21 mouse cellular contexts compared by ENCODE assay signal in genomic region chr11:115215123-115215522, GRCm38 (mm10). TPM values are rescaled to one million over a fixed set of nuclear protein-coding genes. Genes with fewer than 3 reads are reported as not detected.
DNase-seq lines count a peak whose midpoint lies in the region; ATAC-seq and TF ChIP-seq lines count a peak whose summit lies in the region.
"Had no signal": no experiment of that assay in that cellular context is flagged by ENCODE, and none has a peak within 500 bp of the region (broad histone marks: within the 10 kb centered on the region; RNA-seq: fewer than 3 reads in every experiment).

No protein-coding gene starts in this region.

- peaks cover 49% of the 10 kb centered on the region for H3K4me1 ChIP-seq in heart, embryonic 11.5 days (ENCODE audit: control insufficient read depth, insufficient read depth, low read length)
- H3K4me1 ChIP-seq in kidney, embryonic 15.5 days = peaks cover 39% of the 10 kb centered on the region
- H3K4me1 ChIP-seq in stomach, embryonic 15.5 days = 0 out of 2 replicates have a peak, but pooled peaks cover 11% of the 10 kb centered on the region
- no peaks in the 10 kb centered on the region; the same call in 1 of the 2 replicates for H3K4me1 ChIP-seq in stomach, postnatal 0 days (replicated peaks; ENCODE audit: control insufficient read depth, insufficient read depth)
- H3K4me1 ChIP-seq in intestine, embryonic 16.5 days (ENCODE audit: control insufficient read depth, insufficient read depth, low read length) = peaks cover 13% of the 10 kb centered on the region

- no peak overlapping the region for H3K4me2 ChIP-seq in heart, embryonic 11.5 days
- no peak overlapping the region for H3K4me2 ChIP-seq in kidney, embryonic 15.5 days
- H3K4me2 ChIP-seq in stomach, embryonic 15.5 days = no peak overlapping the region
- H3K4me2 ChIP-seq in stomach, postnatal 0 days (replicated peaks; ENCODE audit: low read depth) = no peak overlapping the region
- H3K4me2 ChIP-seq in intestine, embryonic 16.5 days (ENCODE audit: low read depth, low read length) = no peak overlapping the region
- H3K4me2 ChIP-seq: forebrain, embryonic 12.5 days; liver, embryonic 13.5 days; midbrain, embryonic 13.5 days; neural tube, embryonic 15.5 days had no signal

- ATAC-seq in heart, embryonic 11.5 days (replicated peaks; ENCODE audit: insufficient number of reproducible peaks, low FRiP score, low TSS enrichment) = no peak; the same call in 1 of the 2 replicates
- ATAC-seq in kidney, embryonic 15.5 days (replicated peaks; ENCODE audit: low FRiP score) = peak; percentile 49; the same call in 1 of the 2 replicates
- ATAC-seq in stomach, embryonic 15.5 days (ENCODE audit: insufficient read depth, low FRiP score, low read depth) = 0 out of 2 replicates have a peak, but pooled peaks have one; percentile 37
- no peak for ATAC-seq in stomach, postnatal 0 days (ENCODE audit: low FRiP score, low TSS enrichment)
- no peak for ATAC-seq in intestine, embryonic 16.5 days
- ATAC-seq: hindbrain, embryonic 16.5 days; midbrain, embryonic 13.5 days had no signal

- no peak overlapping the region for H3K4me3 ChIP-seq in heart, embryonic 11.5 days (ENCODE audit: low read depth, low read length)
- no peak overlapping the region for H3K4me3 ChIP-seq in kidney, embryonic 15.5 days (replicated peaks)
- no peak overlapping the region for H3K4me3 ChIP-seq in stomach, embryonic 15.5 days (replicated peaks)
- H3K4me3 ChIP-seq in stomach, postnatal 0 days (ENCODE audit: low read depth, low read length) = no peak overlapping the region
- no peak overlapping the region for H3K4me3 ChIP-seq in intestine, embryonic 16.5 days (ENCODE audit: low read length)
- H3K4me3 ChIP-seq: forebrain, embryonic 12.5 days; left cerebral cortex, adult 2 months; liver, embryonic 13.5 days; midbrain, embryonic 13.5 days; myocyte; neural tube, embryonic 15.5 days had no signal

- TF ChIP-seq CTCF in stomach, postnatal 0 days (IDR thresholded peaks at IDR 0.05; ENCODE audit: low read depth) = no peak

- no peak for TF ChIP-seq EP300 in stomach, postnatal 0 days (optimal IDR thresholded peaks at IDR 0.05)

- intact Hi-C loops in heart, postnatal 10 days (cut with DNase I) = no loop called here

- WGBS in heart, embryonic 11.5 days (ENCODE audit: insufficient replicate concordance) = 34% methylated on average over 5 of the region's 5 CpGs
- WGBS in kidney, embryonic 15.5 days = 33% methylated on average over 5 of the region's 5 CpGs
- 37% methylated on average over 5 of the region's 5 CpGs for WGBS in stomach, embryonic 15.5 days
- 51% methylated on average over 5 of the region's 5 CpGs for WGBS in stomach, postnatal 0 days
- WGBS in intestine, embryonic 16.5 days = 41% methylated on average over 5 of the region's 5 CpGs

- H3K36me3 ChIP-seq in heart, embryonic 11.5 days (ENCODE audit: control insufficient read depth, insufficient read depth, low read length) = no peaks in the 10 kb centered on the region
- H3K36me3 ChIP-seq in kidney, embryonic 15.5 days = no peaks in the 10 kb centered on the region
- no peaks in the 10 kb centered on the region for H3K36me3 ChIP-seq in stomach, embryonic 15.5 days
- no peaks in the 10 kb centered on the region for H3K36me3 ChIP-seq in stomach, postnatal 0 days (ENCODE audit: control insufficient read depth, insufficient read depth, low read length)
- H3K36me3 ChIP-seq in intestine, embryonic 16.5 days (ENCODE audit: control insufficient read depth, insufficient read depth, low read length) = no peaks in the 10 kb centered on the region
- H3K36me3 ChIP-seq: forebrain, embryonic 12.5 days; liver, embryonic 13.5 days; neural tube, embryonic 15.5 days had no signal

- no peaks in the 10 kb centered on the region for H3K9me3 ChIP-seq in heart, embryonic 11.5 days (replicated peaks; ENCODE audit: control insufficient read depth, low read length)
- no peaks in the 10 kb centered on the region for H3K9me3 ChIP-seq in kidney, embryonic 15.5 days (replicated peaks)
- no peaks in the 10 kb centered on the region for H3K9me3 ChIP-seq in stomach, embryonic 15.5 days
- H3K9me3 ChIP-seq in stomach, postnatal 0 days (ENCODE audit: control insufficient read depth, low read length) = no peaks in the 10 kb centered on the region
- H3K9me3 ChIP-seq in intestine, embryonic 16.5 days (ENCODE audit: control insufficient read depth, low read length) = no peaks in the 10 kb centered on the region
- H3K9me3 ChIP-seq: forebrain, embryonic 12.5 days; liver, embryonic 13.5 days; midbrain, embryonic 13.5 days; neural tube, embryonic 15.5 days had no signal

- no peak for DNase-seq in heart, postnatal 10 days
- DNase-seq in kidney, adult 9 months = no peak
- DNase-seq in stomach, postnatal 0 days (ENCODE audit: low spot score) = no peak
- DNase-seq: adrenal gland, postnatal 36 days; cerebellum, postnatal 10 days; gastrocnemius, postnatal 36 days; kidney, postnatal 10 days; liver, embryonic 13.5 days; right cerebral cortex, postnatal 25 days; thymus, postnatal 14 days had no signal

- H3K9ac ChIP-seq in heart, embryonic 11.5 days (ENCODE audit: low read depth, low read length) = no peak overlapping the region
- no peak overlapping the region for H3K9ac ChIP-seq in kidney, embryonic 15.5 days
- H3K9ac ChIP-seq in stomach, embryonic 15.5 days = no peak overlapping the region
- no peak overlapping the region for H3K9ac ChIP-seq in stomach, postnatal 0 days (ENCODE audit: low read length)
- H3K9ac ChIP-seq in intestine, embryonic 16.5 days (ENCODE audit: low read depth, low read length) = no peak overlapping the region
- H3K9ac ChIP-seq: forebrain, embryonic 12.5 days; liver, embryonic 13.5 days; midbrain, embryonic 13.5 days; neural tube, embryonic 15.5 days had no signal

- 0 out of 2 replicates have a peak, but pooled peaks cover 2% of the 10 kb centered on the region for H3K27me3 ChIP-seq in heart, embryonic 11.5 days (ENCODE audit: control insufficient read depth, insufficient read depth, low read length)
- 0 out of 2 replicates have a peak, but pooled peaks cover 3% of the 10 kb centered on the region for H3K27me3 ChIP-seq in kidney, embryonic 15.5 days
- H3K27me3 ChIP-seq in stomach, embryonic 15.5 days (replicated peaks) = 0 out of 2 replicates have a peak, but pooled peaks cover 3% of the 10 kb centered on the region
- no peaks in the 10 kb centered on the region for H3K27me3 ChIP-seq in stomach, postnatal 0 days (ENCODE audit: control insufficient read depth, insufficient read depth, low read length)
- no peaks in the 10 kb centered on the region for H3K27me3 ChIP-seq in intestine, embryonic 16.5 days (replicated peaks; ENCODE audit: control insufficient read depth, insufficient read depth, low read length)
- H3K27me3 ChIP-seq: liver, embryonic 13.5 days; midbrain, embryonic 13.5 days had no signal

- peak overlapping the region; percentile 64 for H3K27ac ChIP-seq in heart, embryonic 11.5 days (ENCODE audit: low read depth, low read length)
- H3K27ac ChIP-seq in kidney, embryonic 15.5 days = no peak overlapping the region
- H3K27ac ChIP-seq in stomach, embryonic 15.5 days = no peak overlapping the region
- H3K27ac ChIP-seq in stomach, postnatal 0 days (replicated peaks) = no peak overlapping the region
- no peak overlapping the region for H3K27ac ChIP-seq in intestine, embryonic 16.5 days (ENCODE audit: low read length)
- H3K27ac ChIP-seq: forebrain, embryonic 12.5 days; left cerebral cortex, adult 2 months; liver, embryonic 13.5 days; midbrain, embryonic 13.5 days; neural tube, embryonic 15.5 days had no signal

RNA-seq across cellular contexts. Expression of gene Nat9, which starts 27.5 kb away (rescaled TPM):
- 13.7 and 15.7 TPM in 2 replicates for polyA plus RNA-seq in heart, embryonic 11.5 days (2014; fragmentation: Nextera tagmentation; extraction: Ambion mirVana)
- 10 to 100 TPM; 14.8 to 19.9 TPM for total RNA-seq in heart, postnatal 10 days (2021)
- polyA plus RNA-seq in kidney, embryonic 15.5 days (2015; fragmentation: Nextera tagmentation; extraction: Ambion mirVana) = 21.5 and 23.4 TPM in 2 replicates
- polyA plus RNA-seq in stomach, embryonic 15.5 days (2015; fragmentation: Nextera tagmentation; extraction: Ambion mirVana) = 23.2 and 24.0 TPM in 2 replicates
- 17.7 and 18.1 TPM in 2 replicates for polyA plus RNA-seq in stomach, postnatal 0 days (2015; fragmentation: Nextera tagmentation; extraction: Ambion mirVana)
- polyA plus RNA-seq in intestine, embryonic 16.5 days (2015; fragmentation: Nextera tagmentation; extraction: Ambion mirVana) = 24.9 and 26.5 TPM in 2 replicates

RNA-seq across cellular contexts. Expression of gene Tmem104, which starts 27.8 kb away (rescaled TPM):
- polyA plus RNA-seq in heart, embryonic 11.5 days (2014; fragmentation: Nextera tagmentation; extraction: Ambion mirVana) = 7.5 and 8.2 TPM in 2 replicates
- total RNA-seq in heart, postnatal 10 days (2021) = 10 to 100 TPM; 10.9 TPM
- 10.6 and 11.0 TPM in 2 replicates for polyA plus RNA-seq in kidney, embryonic 15.5 days (2015; fragmentation: Nextera tagmentation; extraction: Ambion mirVana)
- polyA plus RNA-seq in stomach, embryonic 15.5 days (2015; fragmentation: Nextera tagmentation; extraction: Ambion mirVana) = 9.3 and 11.5 TPM in 2 replicates
- polyA plus RNA-seq in stomach, postnatal 0 days (2015; fragmentation: Nextera tagmentation; extraction: Ambion mirVana) = 6.3 and 8.2 TPM in 2 replicates
- polyA plus RNA-seq in intestine, embryonic 16.5 days (2015; fragmentation: Nextera tagmentation; extraction: Ambion mirVana) = 11.6 and 13.2 TPM in 2 replicates

RNA-seq across cellular contexts. Expression of gene Grin2c, which starts 51.9 kb away (rescaled TPM):
- polyA plus RNA-seq in heart, embryonic 11.5 days (2014; fragmentation: Nextera tagmentation; extraction: Ambion mirVana) = 0.13 TPM in 1 of 2 replicates, not detected in the other
- not detected for total RNA-seq in heart, postnatal 10 days (2021)
- not detected in 2 replicates for polyA plus RNA-seq in kidney, embryonic 15.5 days (2015; fragmentation: Nextera tagmentation; extraction: Ambion mirVana)
- polyA plus RNA-seq in stomach, embryonic 15.5 days (2015; fragmentation: Nextera tagmentation; extraction: Ambion mirVana) = 0.10 and 0.12 TPM in 2 replicates
- polyA plus RNA-seq in stomach, postnatal 0 days (2015; fragmentation: Nextera tagmentation; extraction: Ambion mirVana) = not detected in 2 replicates
- polyA plus RNA-seq in intestine, embryonic 16.5 days (2015; fragmentation: Nextera tagmentation; extraction: Ambion mirVana) = 0.06 TPM in 1 of 2 replicates, not detected in the other
- total RNA-seq: gastrocnemius, postnatal 36 days; megakaryocyte progenitor cell, adult 5-6 weeks had no signal
- polyA plus RNA-seq: forebrain, embryonic 12.5 days; myocyte had no signal

RNA-seq across cellular contexts. Expression of gene Slc9a3r1, which starts 52.0 kb away (rescaled TPM):
- polyA plus RNA-seq in heart, embryonic 11.5 days (2014; fragmentation: Nextera tagmentation; extraction: Ambion mirVana) = 26.4 and 31.1 TPM in 2 replicates
- total RNA-seq in heart, postnatal 10 days (2021) = 10 to 100 TPM; 11.9 to 17.4 TPM
- polyA plus RNA-seq in kidney, embryonic 15.5 days (2015; fragmentation: Nextera tagmentation; extraction: Ambion mirVana) = 123 and 127 TPM in 2 replicates
- polyA plus RNA-seq in stomach, embryonic 15.5 days (2015; fragmentation: Nextera tagmentation; extraction: Ambion mirVana) = 142 and 144 TPM in 2 replicates
- 104 and 109 TPM in 2 replicates for polyA plus RNA-seq in stomach, postnatal 0 days (2015; fragmentation: Nextera tagmentation; extraction: Ambion mirVana)
- polyA plus RNA-seq in intestine, embryonic 16.5 days (2015; fragmentation: Nextera tagmentation; extraction: Ambion mirVana) = 380 and 424 TPM in 2 replicates

Comparison
In these comparisons a context has a peak if more than half of its experiments do, and no peak if none do; other contexts are left out.
1. ATAC-seq: peak in kidney, embryonic 15.5 days (single experiment) and stomach, embryonic 15.5 days (single experiment); none in heart, embryonic 11.5 days (single experiment), stomach, postnatal 0 days (single experiment) and intestine, embryonic 16.5 days (single experiment).